Mouse (Mus musculus) stomach, embryonic 16.5 days (tissue): ENCODE measurements at regions not wholly inside any gene's neighbourhood (a gene's known extent, or its start where the extent isn't known, plus 50 kb on each side); places are given as distances from the start of the nearest gene placed in this dataset.
A peak's percentile ranks its signal among the peaks of the same experiment; 100 is the strongest.

Experiments used
- ATAC-seq: fragments of 200-750 bp; cut with Nextera tagmentation; 2 replicates; pipeline ENCODE4 v1.8.0; 2017; ENCODE audit warnings: moderate number of reproducible peaks, moderate TSS enrichment; ENCODE audit not compliant: insufficient read depth, low FRiP score
- H3K27ac ChIP-seq: fragments of 300-500 bp; sonication (generic); 2 replicates; pipeline ENCODE4 v1.5.1; 2014; ENCODE audit warnings: low read length
- H3K27me3 ChIP-seq: fragments of 300-500 bp; sonication (generic); 2 replicates; pipeline ENCODE4 v1.6.1; 2014; ENCODE audit warnings: low read length, control low read depth, mixed read lengths; ENCODE audit not compliant: control insufficient read depth, insufficient read depth
- H3K36me3 ChIP-seq: fragments of 300-500 bp; sonication (generic); 2 replicates; pipeline ENCODE4 v1.6.1; 2014; ENCODE audit warnings: low read length; ENCODE audit not compliant: control insufficient read depth, insufficient read depth
- H3K4me1 ChIP-seq: fragments of 300-500 bp; sonication (generic); 2 replicates; pipeline ENCODE4 v1.6.1; 2014; ENCODE audit warnings: low read length, control low read depth, mixed read lengths; ENCODE audit not compliant: control insufficient read depth, insufficient read depth
- H3K4me2 ChIP-seq: fragments of 300-500 bp; sonication (generic); 2 replicates; pipeline ENCODE4 v1.6.1; 2014; ENCODE audit warnings: low read depth, low read length, mixed read lengths
- H3K4me3 ChIP-seq: fragments of 300-500 bp; sonication (generic); replicated peaks from 2 replicates; pipeline ENCODE4 v1.5.1; 2014; ENCODE audit warnings: mild to moderate bottlenecking, low read length
- H3K9ac ChIP-seq: fragments of 300-500 bp; sonication (generic); 2 replicates; pipeline ENCODE4 v1.6.1; 2014; ENCODE audit warnings: low read length
- H3K9me3 ChIP-seq: fragments of 300-500 bp; sonication (generic); replicated peaks from 2 replicates; pipeline ENCODE4 v1.6.1; 2016; ENCODE audit warnings: low read length, control low read depth; ENCODE audit not compliant: control insufficient read depth
- WGBS: fragments of 180-500 bp; shearing (Covaris S2); extraction: QIAGEN DNeasy Blood & Tissue Kit; methylation state at CpG from one replicate; pipeline ENCODE4 v1.1.7; 2014; 5-methylcytosine and 5-hydroxymethylcytosine counted together

DNA sequence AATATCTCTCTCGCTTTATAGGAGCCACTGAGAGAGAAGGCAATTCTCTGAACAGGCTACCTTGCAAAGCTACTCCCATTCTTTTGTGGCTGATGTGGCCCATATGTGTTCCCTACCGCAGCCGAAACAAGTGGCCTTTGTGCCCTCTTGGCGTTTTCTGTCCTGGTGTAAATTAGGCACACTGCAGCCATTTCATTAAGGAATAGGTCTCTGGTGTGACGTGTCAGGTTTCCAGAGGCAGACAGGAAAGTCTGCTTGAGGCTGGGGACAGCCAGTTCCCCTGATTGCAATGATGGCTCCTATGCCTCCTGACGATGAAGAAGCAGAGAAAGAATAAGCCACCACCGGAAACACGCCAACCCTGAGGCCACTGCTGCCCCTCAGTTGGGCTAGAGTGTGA is 59.3 kb upstream of the Bcor start:
- no peak overlapping the region for H3K9ac ChIP-seq
- no peak for ATAC-seq
- H3K27me3 ChIP-seq: no peaks in the 10 kb centered on the region
- H3K9me3 ChIP-seq: no peaks in the 10 kb centered on the region
- H3K4me3 ChIP-seq: no peak overlapping the region
- no peak overlapping the region for H3K27ac ChIP-seq
- no peak overlapping the region for H3K4me2 ChIP-seq
- no peaks in the 10 kb centered on the region for H3K4me1 ChIP-seq
- 67% methylated on average over 8 of the region's 8 CpGs for WGBS
- H3K36me3 ChIP-seq: no peaks in the 10 kb centered on the region

GRCm38 (mm10) chrX:12224314-12224713 is 64.2 kb upstream of the Bcor start:
- H3K9me3 ChIP-seq: no peaks in the 10 kb centered on the region
- no peak overlapping the region for H3K4me3 ChIP-seq
- ATAC-seq: no peak
- WGBS: 78% methylated on average over 4 of the region's 4 CpGs
- no peak overlapping the region for H3K4me2 ChIP-seq
- no peaks in the 10 kb centered on the region for H3K36me3 ChIP-seq
- no peak overlapping the region for H3K27ac ChIP-seq
- 0 out of 2 replicates have a peak, but pooled peaks cover 10% of the 10 kb centered on the region for H3K27me3 ChIP-seq
- no peak overlapping the region for H3K9ac ChIP-seq
- H3K4me1 ChIP-seq: no peaks in the 10 kb centered on the region

- no peaks in the 10 kb centered on the region for H3K36me3 ChIP-seq
- H3K27me3 ChIP-seq: 0 out of 2 replicates have a peak, but pooled peaks cover 10% of the 10 kb centered on the region
- ATAC-seq: no peak
- 0 out of 2 replicates have a peak overlapping the region, but pooled peaks have one; percentile 3 for H3K4me3 ChIP-seq
- no peaks in the 10 kb centered on the region for H3K9me3 ChIP-seq
- H3K27ac ChIP-seq: no peak overlapping the region
- peak overlapping the region; percentile 29 for H3K4me2 ChIP-seq
- 10% methylated on average over 19 of the region's 19 CpGs for WGBS
- no peak overlapping the region for H3K9ac ChIP-seq
- H3K4me1 ChIP-seq: no peaks in the 10 kb centered on the region
Observed at GRCm38 (mm10) chrX:12225116-12225891, 65.1 kb upstream of the Bcor start.

DNA sequence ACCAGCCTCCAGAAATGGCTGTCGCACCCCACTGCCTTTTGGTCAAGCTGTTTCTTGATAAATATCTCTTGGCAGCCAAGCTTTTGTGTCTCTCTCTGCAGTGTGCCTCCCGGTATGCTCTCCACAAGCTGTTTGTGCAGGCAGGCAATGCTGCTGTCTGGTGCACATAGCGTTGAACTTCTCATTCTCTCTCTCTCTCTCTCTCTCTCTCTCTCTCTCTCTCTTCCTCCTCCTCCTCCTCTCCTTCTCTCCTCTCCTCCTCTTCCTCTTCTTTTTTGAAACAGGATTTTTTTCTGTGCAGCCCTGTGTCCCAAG is 65.7 kb upstream of the Bcor start:
- H3K27ac ChIP-seq: no peak overlapping the region
- no peaks in the 10 kb centered on the region for H3K9me3 ChIP-seq
- ATAC-seq: no peak
- WGBS: 23% methylated on average over 3 of the region's 3 CpGs
- no peak overlapping the region for H3K9ac ChIP-seq
- no peaks in the 10 kb centered on the region for H3K36me3 ChIP-seq
- H3K4me1 ChIP-seq: no peaks in the 10 kb centered on the region
- no peak overlapping the region for H3K4me3 ChIP-seq
- H3K27me3 ChIP-seq: 0 out of 2 replicates have a peak, but pooled peaks cover 10% of the 10 kb centered on the region
- H3K4me2 ChIP-seq: peak overlapping the region; percentile 29; the same call in 1 of the 2 replicates

DNA sequence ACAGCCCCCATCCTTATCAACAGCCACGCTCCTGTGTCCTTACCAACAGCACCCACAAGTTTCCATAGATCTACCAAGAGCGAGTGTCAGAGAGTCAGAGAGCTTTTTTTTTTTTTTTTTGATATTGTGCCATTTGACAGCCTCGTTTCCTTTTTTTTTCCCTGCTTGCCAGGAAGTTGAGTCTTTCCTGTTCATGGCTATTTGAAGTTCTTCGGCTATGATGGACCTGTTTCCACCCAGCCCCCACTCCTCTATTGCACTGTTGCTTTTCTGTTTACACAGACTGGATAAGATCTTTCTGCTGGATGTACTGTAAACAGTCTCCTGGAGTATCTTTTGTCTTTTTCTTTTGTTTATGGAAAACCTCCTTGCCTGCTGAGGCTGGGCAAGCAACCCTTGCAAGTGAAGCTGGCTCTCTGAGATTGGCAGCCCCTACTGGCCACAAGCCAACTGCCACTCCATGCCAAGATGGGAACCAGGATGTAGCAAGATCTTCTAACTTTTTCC is 80.4 kb upstream of the Bcor start:
- ATAC-seq: no peak
- no peaks in the 10 kb centered on the region for H3K27me3 ChIP-seq
- WGBS: 31% methylated on average over 4 of the region's 4 CpGs

DNA sequence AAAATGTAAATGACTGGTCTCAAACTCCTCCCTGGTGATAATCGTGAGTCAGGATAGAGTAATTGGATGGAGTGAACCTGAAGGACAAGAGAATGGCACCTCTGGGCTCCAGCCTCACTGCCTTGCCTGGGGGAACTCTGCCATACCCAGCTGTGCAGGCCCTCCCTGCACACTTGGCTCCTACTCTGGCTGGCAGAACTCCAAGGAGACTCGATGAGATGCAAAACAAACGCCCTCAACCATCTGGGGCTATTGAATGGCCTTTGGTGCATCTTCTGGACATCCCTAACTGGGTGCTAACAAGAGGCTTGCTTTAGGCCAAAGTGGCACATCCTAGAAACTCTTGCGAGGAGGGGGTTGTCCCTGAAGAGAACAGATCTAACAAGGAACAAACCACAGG is 81.6 kb upstream of the Bcor start:
- no peaks in the 10 kb centered on the region for H3K9me3 ChIP-seq
- H3K9ac ChIP-seq: no peak overlapping the region
- no peaks in the 10 kb centered on the region for H3K27me3 ChIP-seq
- no peak overlapping the region for H3K27ac ChIP-seq
- no peaks in the 10 kb centered on the region for H3K36me3 ChIP-seq
- no peak overlapping the region for H3K4me2 ChIP-seq
- ATAC-seq: no peak
- 49% methylated on average over 4 of the region's 4 CpGs for WGBS
- H3K4me3 ChIP-seq: no peak overlapping the region
- no peaks in the 10 kb centered on the region for H3K4me1 ChIP-seq

More for the DNA sequence above, 80.4 kb upstream of the Bcor start:
- no peaks in the 10 kb centered on the region for H3K36me3 ChIP-seq
- no peak overlapping the region for H3K4me3 ChIP-seq
- H3K9me3 ChIP-seq: no peaks in the 10 kb centered on the region
- no peak overlapping the region for H3K4me2 ChIP-seq
- no peak overlapping the region for H3K27ac ChIP-seq
- H3K4me1 ChIP-seq: no peaks in the 10 kb centered on the region
- no peak overlapping the region for H3K9ac ChIP-seq

DNA sequence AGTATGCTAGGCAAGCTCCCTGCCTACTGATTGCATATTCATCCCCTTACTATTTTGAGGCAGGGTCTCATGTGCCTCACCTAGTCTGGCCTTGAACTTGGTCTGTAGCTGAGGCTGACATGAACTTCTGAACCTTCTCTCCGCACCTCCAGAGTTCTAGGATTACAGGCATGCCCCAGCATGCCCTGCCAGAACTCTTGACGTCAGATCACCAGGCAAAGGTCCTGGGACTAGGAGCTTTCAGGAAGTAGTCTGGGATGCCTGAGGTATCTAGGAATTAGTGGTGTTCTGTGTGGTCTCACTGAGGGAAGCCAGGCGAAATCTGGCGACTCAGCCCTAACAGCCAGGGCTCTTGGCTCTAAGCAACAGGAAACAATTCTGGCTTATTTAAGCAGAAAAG is 88.9 kb upstream of the Bcor start:
- WGBS: 60% methylated on average over 4 of the region's 4 CpGs

GRCm38 (mm10) chrX:12249911-12250310 is 89.8 kb upstream of the Bcor start:
- Histone ChIP-seq H3K27me3 (peaks cover 3% of the 10 kb centered on the region; the same call in 1 of the 2 replicates), H3K4me2 (no peak overlapping the region), H3K36me3 (no peaks in the 10 kb centered on the region), H3K4me1 (no peaks in the 10 kb centered on the region), H3K4me3 (no peak overlapping the region), H3K27ac (no peak overlapping the region), H3K9ac (no peak overlapping the region), H3K9me3 (no peaks in the 10 kb centered on the region)
- WGBS: 81% methylated on average over 4 of the region's 4 CpGs
- ATAC-seq: no peak

More for the DNA sequence above, 88.9 kb upstream of the Bcor start:
- Histone ChIP-seq H3K4me2 (no peak overlapping the region), H3K4me1 (no peaks in the 10 kb centered on the region), H3K36me3 (no peaks in the 10 kb centered on the region), H3K27me3 (peaks cover 3% of the 10 kb centered on the region; the same call in 1 of the 2 replicates), H3K4me3 (no peak overlapping the region), H3K27ac (no peak overlapping the region), H3K9me3 (no peaks in the 10 kb centered on the region), H3K9ac (no peak overlapping the region)
- no peak for ATAC-seq

GRCm38 (mm10) chrX:12251853-12252679 is 91.9 kb upstream of the Bcor start:
- H3K4me1 ChIP-seq: no peaks in the 10 kb centered on the region
- H3K27me3 ChIP-seq: peaks cover 3% of the 10 kb centered on the region; the same call in 1 of the 2 replicates
- peak overlapping the region; percentile 60 for H3K4me2 ChIP-seq
- peak; percentile 86 for ATAC-seq
- WGBS: 14% methylated on average over 32 of the region's 32 CpGs
- H3K9me3 ChIP-seq: no peaks in the 10 kb centered on the region
- peak overlapping the region; percentile 45 for H3K4me3 ChIP-seq
- H3K9ac ChIP-seq: peak overlapping the region; percentile 60
- H3K27ac ChIP-seq: no peak overlapping the region
- no peaks in the 10 kb centered on the region for H3K36me3 ChIP-seq
